Mouse (Mus musculus): ENCODE measurements around the gene Akap17b.
A peak's percentile ranks its signal among the peaks of the same experiment; 100 is the strongest.

The Akap17b gene

DNA sequence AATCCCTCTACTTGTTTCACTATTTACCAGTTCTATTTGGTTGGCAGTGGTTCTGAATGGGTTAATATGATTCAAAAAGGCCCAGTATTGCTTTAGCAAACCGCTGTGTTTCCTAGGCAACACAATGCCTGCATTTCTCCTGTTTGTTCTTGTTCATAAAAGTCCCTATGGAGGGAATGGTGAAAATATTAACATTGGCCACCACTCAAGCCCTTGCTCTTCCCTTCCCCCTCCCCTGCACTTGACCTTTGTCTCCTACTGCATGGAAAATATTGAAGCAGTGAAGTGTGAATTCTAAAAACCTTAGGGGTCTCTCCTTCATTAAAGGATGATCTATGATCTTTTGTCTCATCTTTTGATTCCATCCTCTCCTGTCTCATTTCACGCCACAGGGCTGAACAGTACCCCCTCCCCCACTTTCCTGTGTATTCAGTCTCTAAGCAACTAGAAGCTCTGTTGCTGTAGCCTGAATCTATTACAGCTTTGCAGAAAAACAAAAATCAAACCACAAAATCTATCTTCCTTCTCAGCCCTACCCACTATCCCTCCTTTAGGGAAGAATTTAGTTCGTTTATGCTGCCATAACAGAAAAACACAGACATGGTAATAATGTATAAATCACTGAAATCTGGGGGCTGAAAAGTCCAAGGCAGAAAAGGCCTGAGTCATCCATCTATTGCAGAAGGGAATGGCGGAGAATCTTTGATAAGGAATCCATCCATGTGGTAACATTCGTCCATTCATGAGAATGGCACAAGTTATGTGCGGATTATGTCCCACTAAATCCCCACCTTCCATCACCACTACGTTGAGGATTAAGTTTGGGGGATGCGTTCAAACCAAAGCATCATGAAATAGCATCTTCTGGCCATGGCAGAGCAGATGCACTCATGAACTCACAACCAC, 57.6 kb downstream of the Akap17b start:
- no peak for DNase-seq (ENCODE audit: low read depth, low spot score)

DNA sequence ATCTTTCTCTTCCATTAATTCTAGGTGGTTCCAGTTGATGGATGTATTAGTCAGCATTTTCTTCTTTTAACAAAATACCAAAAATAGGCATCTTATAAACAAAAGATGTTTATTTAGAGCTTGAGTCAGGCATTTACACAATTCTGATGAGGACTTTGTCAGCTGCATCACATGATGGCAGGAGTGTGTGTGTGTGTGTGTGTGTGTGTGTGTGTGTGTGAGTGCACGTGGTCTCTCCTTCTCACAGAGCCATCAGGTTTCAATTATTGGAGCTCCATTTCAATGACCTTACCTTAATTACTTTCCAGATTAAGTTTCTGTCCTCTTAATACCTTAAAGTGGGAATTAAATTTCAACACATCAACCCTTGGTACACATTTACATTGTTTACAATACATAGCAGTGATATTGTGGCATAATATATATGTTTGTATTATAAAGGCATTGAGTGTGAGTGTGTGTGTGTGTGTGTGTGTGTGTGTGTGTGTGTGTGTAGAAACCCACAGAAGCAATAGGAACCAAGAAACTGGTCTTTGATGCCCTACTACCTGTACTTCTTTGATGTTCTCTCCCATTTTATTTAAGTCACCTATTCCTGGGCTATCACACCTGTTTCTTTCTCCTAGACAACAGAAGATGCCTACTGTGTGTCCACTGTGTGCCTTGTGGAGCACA, 58.4 kb downstream of the Akap17b start:
- no peak for DNase-seq (ENCODE audit: low read depth, low spot score)

DNA sequence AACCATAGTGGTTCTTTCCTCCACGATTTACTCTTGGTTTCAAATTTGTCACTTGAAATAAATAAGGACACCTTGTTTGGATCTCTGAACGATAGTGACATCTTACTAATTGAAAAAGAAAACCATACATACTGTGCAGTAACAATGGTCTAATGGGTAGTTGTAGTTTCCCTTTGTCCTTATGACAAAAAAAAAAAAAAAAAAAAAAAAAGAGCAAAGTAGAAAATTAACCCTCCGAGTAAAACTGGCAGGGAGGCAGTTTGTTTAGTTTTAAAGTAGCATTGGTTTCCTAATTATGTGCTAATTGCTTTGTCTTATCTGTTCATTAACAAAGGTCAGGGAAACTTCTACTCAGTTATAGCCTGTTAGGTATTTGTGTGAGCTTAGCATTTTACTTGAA, 83.1 kb downstream of the Akap17b start:
- no peak for DNase-seq (ENCODE audit: low read depth, low spot score)

DNA sequence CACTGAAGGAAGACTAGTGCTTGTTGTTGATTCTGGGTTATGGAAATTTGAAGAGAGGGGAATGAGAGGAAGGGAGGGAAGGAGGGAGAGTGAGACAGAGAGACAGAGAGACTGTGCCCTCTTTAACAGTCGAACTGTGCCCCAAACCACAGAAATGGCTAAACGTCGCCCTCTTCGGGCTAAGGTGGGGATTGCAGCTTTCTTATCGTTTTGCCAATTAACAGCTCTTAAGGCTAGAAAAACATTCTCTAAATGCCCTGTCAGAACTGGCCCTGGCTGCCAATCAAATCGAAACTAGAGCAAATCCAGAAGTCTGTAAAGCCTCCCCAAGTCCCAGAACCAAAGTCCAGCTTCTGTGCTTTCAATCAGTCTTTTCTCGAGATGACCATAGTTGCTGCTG, 83.5 kb downstream of the Akap17b start:
- peak; percentile 50 for DNase-seq (ENCODE audit: low read depth, low spot score)

DNA sequence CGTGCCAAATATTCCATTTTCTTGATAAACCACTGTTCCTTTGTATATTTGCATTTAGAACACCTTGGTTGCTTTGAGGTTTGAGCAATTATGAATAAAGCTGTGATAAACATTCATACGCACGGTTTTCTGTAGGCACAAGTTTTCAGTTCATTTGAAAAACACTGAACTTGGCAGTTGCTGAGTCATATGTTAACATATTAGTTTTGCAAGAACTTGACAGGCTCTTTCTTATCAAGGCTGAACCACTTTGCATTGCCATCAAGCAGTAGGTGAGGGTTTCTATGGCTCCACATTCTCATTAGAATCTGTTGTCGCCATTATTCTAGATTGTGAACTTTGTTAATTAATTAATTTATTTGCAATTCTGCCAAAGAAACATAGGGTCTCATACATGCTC, 85.0 kb downstream of the Akap17b start:
- DNase-seq (ENCODE audit: low read depth, low spot score) = no peak
